Mouse (Mus musculus): Measurements from ENCODE around the gene Hrh3.

Gene Hrh3

DNA sequence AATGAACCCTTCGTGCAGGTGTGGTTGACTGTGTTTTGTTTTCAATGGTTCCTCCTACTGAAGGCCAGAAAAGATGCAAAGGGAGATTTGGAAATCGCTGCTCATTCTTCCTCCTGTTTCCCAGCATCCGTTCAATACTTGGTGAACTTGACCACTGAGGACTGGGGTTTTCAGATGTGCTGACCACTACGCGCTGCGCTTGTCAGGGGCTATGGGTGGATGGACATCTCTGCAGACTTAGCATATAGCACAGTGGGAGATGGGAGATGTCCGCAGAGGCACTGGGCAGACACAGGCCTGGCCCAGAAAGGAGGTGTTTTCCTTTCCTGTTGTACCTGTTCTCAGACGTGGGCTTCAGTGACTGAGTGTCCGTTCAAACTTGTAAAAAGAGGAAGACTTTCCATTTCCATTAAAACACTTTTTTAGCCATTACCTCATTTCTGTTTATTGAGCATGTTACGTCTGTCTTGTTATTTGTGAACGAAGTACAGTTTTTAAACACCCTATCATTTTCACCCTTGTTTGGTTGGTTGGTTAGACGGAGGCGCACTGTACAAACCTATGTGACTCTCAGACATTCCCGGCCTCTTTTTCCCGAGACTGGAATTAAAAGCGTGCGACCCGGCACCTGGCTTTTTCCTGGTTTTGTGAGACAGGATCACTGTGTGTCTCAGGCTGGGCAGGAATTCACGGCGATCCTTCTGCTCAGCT is 34.4 kb downstream of the Hrh3 start:
- DNase-seq (ENCODE audit: extremely low read depth, insufficient read length, low spot score), result no peak

DNA sequence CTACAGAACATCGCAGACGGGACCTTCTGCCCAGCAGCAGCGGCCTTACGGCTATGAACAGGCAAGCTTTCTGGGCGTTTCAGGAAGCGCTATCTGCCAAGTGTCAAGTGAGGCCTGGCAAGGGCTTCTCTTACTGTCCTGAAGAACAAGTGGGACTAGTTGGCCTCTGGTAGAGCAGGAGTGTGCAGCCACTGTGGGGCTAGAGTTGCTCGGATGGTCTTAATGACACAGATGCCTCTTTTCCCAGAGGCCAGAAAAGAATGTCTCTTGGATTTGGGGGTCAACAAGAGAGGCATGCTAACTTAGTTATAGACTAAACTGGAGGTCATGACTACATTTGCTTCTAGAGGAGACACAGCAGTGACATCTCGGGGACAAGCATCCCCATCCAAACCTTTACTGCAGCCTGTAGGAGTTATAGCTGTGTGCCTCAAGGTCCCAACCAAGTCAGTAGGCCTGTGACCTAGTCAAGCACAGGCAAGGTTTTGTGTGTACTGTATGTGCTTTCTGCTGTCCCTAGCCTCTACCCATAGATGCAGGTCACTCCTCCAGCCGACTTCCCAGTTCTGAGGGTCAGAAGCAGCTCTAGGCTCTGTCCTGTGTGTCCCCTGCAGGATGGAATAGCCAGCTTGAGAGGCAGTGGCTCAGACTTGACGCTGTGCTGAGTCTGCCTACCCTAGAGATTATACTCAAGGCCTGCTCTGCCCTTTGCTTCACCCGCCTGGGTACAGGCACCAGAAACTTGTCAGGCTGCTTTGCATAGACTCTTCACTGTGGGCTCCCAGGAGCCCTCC is 40.8 kb downstream of the Hrh3 start:
- no peak for DNase-seq (ENCODE audit: extremely low read depth, insufficient read length, low spot score)

DNA sequence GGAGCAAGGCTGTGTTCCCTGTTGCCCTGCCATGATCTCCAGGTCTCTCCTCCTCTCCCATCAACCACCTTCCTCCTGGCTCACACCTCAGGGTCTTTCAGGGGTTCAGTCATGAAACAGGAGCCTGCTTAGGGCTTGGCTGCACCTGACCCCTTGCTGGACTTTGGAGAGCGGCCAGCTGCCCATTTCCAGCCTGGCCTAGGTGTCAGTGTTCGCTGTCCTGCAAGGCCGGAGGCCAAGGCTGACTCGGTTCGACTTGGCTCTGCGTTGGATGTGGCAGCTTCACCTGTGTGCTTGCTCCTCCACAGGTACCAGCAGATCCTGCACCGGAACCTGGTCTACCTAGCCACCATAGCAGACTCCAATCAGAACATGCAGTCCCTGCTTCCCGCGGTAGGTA is 51.3 kb downstream of the Hrh3 start:
- no peak for DNase-seq (ENCODE audit: extremely low read depth, insufficient read length, low spot score)

DNA sequence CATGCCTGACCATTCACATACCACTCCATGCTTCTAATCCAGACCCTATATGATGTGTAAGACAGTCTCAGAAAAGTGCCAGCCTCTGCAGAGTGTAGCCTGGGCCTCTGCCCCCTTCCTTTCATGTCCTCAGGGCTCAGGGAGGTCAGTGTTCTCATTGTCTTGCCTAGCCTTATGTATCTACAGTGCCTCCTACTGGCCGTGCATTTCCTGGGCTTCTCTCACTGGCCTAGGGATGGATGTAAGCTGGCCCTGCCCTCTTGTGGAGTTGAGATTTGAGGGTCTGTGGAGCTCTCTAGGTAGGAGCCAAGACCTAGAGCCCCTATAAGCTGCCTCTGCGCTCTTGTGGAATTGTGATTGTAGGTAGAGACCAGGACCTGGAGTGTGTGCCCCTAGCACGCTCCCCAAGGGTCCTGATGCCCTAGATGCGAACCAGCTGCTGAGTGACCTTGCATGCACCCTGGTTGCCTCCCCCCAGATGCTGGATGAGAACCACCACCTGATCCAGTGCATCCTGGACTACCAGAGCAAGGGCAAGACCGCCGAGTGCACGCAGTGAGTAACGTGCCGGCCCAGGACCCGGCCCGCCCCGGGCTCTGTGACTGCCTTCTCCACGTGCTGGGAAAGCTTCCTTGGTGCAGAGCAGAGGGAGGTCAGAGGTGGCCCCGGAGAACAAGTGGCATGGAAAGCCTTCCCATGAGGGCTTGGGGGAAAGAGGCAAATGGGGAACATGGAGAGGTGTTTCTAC is 52.1 kb downstream of the Hrh3 start:
- DNase-seq (ENCODE audit: extremely low read depth, insufficient read length, low spot score), result no peak

DNA sequence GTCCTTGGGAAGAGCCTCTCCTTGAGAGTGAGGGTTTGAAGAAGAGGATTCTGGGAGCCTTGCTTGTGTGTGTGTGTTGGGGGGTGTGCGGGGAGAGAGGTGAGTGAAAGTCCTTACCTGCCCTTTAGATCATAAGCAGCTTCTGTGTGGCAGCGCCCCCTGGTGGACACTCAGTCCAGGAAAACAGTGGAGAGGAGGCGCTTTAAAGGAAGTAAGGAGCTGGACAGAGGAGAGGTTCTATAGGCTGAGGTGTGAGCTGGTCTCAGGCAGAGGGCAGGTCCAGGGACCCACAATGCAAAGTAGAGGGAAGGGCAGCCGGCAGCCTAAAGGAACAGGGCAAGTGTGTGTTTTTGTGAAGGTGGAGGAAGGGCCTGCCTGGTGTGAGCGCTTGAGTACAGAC is 53.3 kb downstream of the Hrh3 start:
- peak; percentile 53 for DNase-seq (ENCODE audit: extremely low read depth, insufficient read length, low spot score)

All from 3134 (cell line).